Mouse (Mus musculus): ENCODE measurements around the gene Cxcl5. TPM values are rescaled to one million over a fixed set of nuclear protein-coding genes. Genes with fewer than 3 reads are reported as not detected.
A peak's percentile ranks its signal among the peaks of the same experiment; 100 is the strongest.
"Not testable (repeated sequence)": the region's sequence is repeated elsewhere in the genome, so short reads cannot be mapped to it uniquely, and the experiment has no call there.

The Cxcl5 gene
- polyA plus RNA-seq, 1 experiment from 2014 or later: 0.11 TPM

DNA sequence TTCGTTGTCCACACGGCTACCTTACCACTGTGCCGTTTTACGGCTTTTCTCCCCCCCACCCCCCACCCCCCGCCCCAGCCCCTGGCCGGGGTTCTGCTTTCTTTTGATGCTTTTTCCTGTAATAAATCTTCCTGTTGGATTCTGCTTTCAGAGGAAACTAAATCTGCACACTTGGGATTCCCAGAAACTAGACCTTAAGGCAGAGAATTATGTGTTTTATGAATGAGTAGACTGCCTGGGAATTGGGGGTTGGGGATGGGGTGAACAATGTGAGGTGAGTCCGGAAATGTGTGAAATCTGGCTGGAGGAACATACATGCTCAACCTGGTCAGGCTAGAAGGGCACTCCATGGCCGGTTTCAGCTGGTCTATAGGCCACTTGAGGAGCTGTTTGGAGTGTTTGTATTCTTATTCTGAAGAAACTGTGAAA is 30.9 kb downstream of the Cxcl5 start:
- DNase-seq (ENCODE audit: low spot score): no peak
- WGBS: 89% methylated on average over 8 of the region's 8 CpGs
- Histone ChIP-seq H3K9me3 (replicated peaks; ENCODE audit: control insufficient read depth, low read length) (no peaks in the 10 kb centered on the region), H3K4me3 (ENCODE audit: low read depth, low read length) (no peak overlapping the region), H3K4me1 (ENCODE audit: control insufficient read depth, insufficient read depth, low read length) (peaks cover 4% of the 10 kb centered on the region; the same call in 1 of the 2 replicates), H3K9ac (ENCODE audit: low read length) (no peak overlapping the region), H3K36me3 (ENCODE audit: control insufficient read depth, insufficient read depth, low read length) (no peaks in the 10 kb centered on the region), H3K27ac (ENCODE audit: low read depth, low read length) (no peak overlapping the region), H3K4me2 (ENCODE audit: low read length) (no peak overlapping the region), H3K27me3 (replicated peaks; ENCODE audit: control insufficient read depth, insufficient read depth, low read length) (no peaks in the 10 kb centered on the region)
- no peak for ATAC-seq

DNA sequence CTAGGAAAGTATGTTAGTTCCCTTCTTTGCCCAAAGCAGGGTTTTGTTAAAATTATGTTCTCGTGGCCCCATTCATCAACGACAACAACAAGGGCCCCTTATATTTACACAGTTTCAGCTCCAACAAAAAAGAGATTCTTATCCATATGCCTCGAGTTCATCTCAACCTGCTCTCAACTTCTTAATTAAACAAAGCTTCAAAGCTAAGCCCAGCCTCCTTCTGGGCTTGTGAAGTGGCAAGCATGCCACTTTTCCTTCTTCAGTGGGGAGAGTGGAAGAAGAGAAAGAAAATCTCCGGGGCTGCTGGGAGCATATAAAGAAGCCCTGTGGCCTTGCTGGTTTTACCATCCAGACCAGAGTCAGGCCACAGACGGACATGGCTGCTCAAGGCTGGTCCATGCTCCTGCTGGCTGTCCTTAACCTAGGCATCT is 35.0 kb downstream of the Cxcl5 start, which contains the start of gene Cxcl15:
Gene Cxcl15 (plus strand): TSS at position 340 of the 431 bp plus-strand sequence.
- Histone ChIP-seq H3K27ac (ENCODE audit: low read depth, low read length) (no peak within 1 kb of the TSS), H3K4me3 (ENCODE audit: low read depth, low read length) (no peak within 1 kb of the TSS), H3K27me3 (replicated peaks; ENCODE audit: control insufficient read depth, insufficient read depth, low read length) (no peaks in the 10 kb centered on the region), H3K36me3 (ENCODE audit: control insufficient read depth, insufficient read depth, low read length) (no peaks in the 10 kb centered on the region), H3K9me3 (replicated peaks; ENCODE audit: control insufficient read depth, low read length) (no peaks in the 10 kb centered on the region), H3K4me1 (ENCODE audit: control insufficient read depth, insufficient read depth, low read length) (no peaks in the 10 kb centered on the region), H3K4me2 (ENCODE audit: low read length) (no peak within 1 kb of the TSS), H3K9ac (ENCODE audit: low read length) (no peak within 1 kb of the TSS)
- DNase-seq (ENCODE audit: low spot score) (no peak), ATAC-seq (no peak)
- 60% methylated on average over 5 of the region's 5 CpGs for WGBS

DNA sequence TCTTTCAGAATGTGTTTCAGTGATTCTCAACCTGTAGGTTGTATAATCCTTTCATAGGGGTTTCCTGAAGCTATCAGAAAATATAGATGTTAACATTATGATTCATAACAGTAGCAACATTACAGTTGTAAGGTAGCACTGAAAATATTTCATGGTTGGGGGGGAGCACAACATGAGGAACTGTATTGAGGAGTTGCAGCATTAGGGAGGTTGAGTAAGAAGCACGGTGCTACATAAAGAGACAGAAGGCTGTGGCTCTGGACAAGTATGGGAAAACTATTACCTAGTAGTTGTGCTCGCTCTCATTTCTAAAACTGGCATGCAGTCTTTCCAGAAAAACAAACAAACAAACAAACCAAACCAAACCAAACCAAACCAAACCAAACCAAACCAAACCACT is 36.2 kb downstream of the Cxcl5 start:
- H3K27ac ChIP-seq (ENCODE audit: low read depth, low read length); H3K4me2 ChIP-seq (ENCODE audit: low read length); DNase-seq (ENCODE audit: low spot score); H3K9ac ChIP-seq (ENCODE audit: low read length); ATAC-seq; H3K4me1 ChIP-seq (ENCODE audit: control insufficient read depth, insufficient read depth, low read length); H3K27me3 ChIP-seq (replicated peaks; ENCODE audit: control insufficient read depth, insufficient read depth, low read length); H3K4me3 ChIP-seq (ENCODE audit: low read depth, low read length); H3K36me3 ChIP-seq (ENCODE audit: control insufficient read depth, insufficient read depth, low read length); H3K9me3 ChIP-seq (replicated peaks; ENCODE audit: control insufficient read depth, low read length): not testable (repeated sequence)
- WGBS: 86% methylated on average over 2 of the region's 2 CpGs

DNA sequence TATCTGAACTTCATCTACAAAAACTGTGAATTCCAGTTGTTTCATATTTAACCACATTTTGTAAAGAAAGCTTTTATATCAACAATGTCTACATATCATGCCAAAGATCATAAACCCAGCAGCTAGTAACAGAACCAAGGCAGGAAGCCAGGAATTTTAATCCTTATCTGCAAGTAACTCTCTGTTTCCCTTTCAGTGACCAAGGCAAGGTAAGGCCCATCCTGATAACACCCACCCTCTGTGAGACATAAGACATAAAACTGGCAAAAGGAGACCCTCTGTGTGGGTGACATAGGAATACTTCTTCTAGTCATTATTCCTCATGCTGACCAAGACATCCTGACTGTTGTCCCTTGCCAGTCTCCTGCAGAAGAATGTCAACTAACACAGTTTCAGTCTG is 45.4 kb downstream of the Cxcl5 start:
- H3K9ac ChIP-seq (ENCODE audit: low read length): no peak overlapping the region
- no peaks in the 10 kb centered on the region for H3K9me3 ChIP-seq (replicated peaks; ENCODE audit: control insufficient read depth, low read length)
- H3K27ac ChIP-seq (ENCODE audit: low read depth, low read length): no peak overlapping the region
- H3K4me3 ChIP-seq (ENCODE audit: low read depth, low read length): no peak overlapping the region
- ATAC-seq (no peak), DNase-seq (ENCODE audit: low spot score) (no peak)
- no peaks in the 10 kb centered on the region for H3K4me1 ChIP-seq (ENCODE audit: control insufficient read depth, insufficient read depth, low read length)
- no peaks in the 10 kb centered on the region for H3K36me3 ChIP-seq (ENCODE audit: control insufficient read depth, insufficient read depth, low read length)
- H3K27me3 ChIP-seq (replicated peaks; ENCODE audit: control insufficient read depth, insufficient read depth, low read length): no peaks in the 10 kb centered on the region
- H3K4me2 ChIP-seq (ENCODE audit: low read length): no peak overlapping the region

DNA sequence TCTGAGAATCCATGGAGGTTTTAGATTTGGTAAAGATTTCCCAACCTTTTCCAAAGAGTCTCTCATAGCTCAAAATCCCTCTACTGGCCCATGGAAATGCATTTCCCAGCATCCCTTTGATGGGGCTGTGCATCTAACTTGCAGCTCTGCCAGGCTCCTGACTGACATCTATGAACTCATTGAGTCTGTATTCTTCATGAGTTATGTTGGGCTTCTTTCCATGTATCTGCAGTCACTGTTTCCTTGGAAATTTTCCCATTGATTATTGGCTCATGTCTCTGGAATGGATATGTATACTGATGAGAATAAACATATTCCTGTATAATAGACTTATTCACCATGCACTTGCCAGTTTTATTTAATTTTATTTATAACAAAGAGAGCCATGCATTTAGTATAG is 46.9 kb downstream of the Cxcl5 start:
- ATAC-seq (no peak), DNase-seq (ENCODE audit: low spot score) (peak; percentile 5)
- no peak overlapping the region for H3K27ac ChIP-seq (ENCODE audit: low read depth, low read length)
- H3K9me3 ChIP-seq (replicated peaks; ENCODE audit: control insufficient read depth, low read length): no peaks in the 10 kb centered on the region
- H3K4me1 ChIP-seq (ENCODE audit: control insufficient read depth, insufficient read depth, low read length): no peaks in the 10 kb centered on the region
- H3K4me3 ChIP-seq (ENCODE audit: low read depth, low read length): no peak overlapping the region
- no peaks in the 10 kb centered on the region for H3K36me3 ChIP-seq (ENCODE audit: control insufficient read depth, insufficient read depth, low read length)
- H3K4me2 ChIP-seq (ENCODE audit: low read length): no peak overlapping the region
- H3K9ac ChIP-seq (ENCODE audit: low read length): no peak overlapping the region
- no peaks in the 10 kb centered on the region for H3K27me3 ChIP-seq (replicated peaks; ENCODE audit: control insufficient read depth, insufficient read depth, low read length)

DNA sequence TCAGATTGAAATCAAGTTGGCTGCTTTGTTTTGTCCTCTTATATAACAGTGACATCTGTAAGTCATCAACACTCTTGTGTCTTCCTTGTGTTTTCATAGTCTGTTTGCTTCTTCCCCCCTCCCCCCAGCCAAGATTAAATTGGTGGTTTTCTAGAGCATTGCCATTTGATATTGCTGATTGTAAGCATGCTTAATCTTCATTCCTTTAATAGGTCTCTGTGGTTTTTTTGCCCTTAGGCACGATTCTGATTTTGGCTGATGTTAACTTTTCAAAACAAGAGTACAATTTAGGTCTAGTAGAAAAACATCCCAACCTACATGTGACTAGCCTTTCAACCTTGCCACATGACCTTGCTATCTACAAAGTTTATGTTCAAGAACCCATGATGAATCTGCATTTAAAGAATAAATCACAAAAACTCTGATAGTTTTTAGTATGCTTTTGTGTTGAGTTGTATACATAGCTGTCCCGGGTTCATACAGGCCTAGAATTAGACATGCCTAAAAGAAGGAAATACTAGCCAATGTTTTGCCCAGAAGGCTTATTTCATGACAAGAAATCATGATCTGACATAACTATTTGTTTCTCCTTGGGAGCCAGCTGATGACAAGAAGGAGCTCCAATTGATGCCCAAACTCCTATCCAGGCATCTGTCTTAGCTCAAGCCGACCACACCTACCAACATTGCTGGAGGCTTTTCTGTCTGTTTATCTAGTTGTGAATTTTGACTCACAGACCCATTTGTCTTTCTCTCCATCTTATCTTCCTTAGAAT is 48.2 kb downstream of the Cxcl5 start:
- DNase-seq (ENCODE audit: low spot score): no peak
- no peak overlapping the region for H3K4me2 ChIP-seq (ENCODE audit: low read length)
- 86% methylated on average over 3 of the region's 3 CpGs for WGBS

More for the DNA sequence above, 48.2 kb downstream of the Cxcl5 start:
- no peak overlapping the region for H3K9ac ChIP-seq (ENCODE audit: low read length)
- no peak overlapping the region for H3K4me3 ChIP-seq (ENCODE audit: low read depth, low read length)
- H3K27me3 ChIP-seq (replicated peaks; ENCODE audit: control insufficient read depth, insufficient read depth, low read length): no peaks in the 10 kb centered on the region
- ATAC-seq: no peak
- H3K4me1 ChIP-seq (ENCODE audit: control insufficient read depth, insufficient read depth, low read length): no peaks in the 10 kb centered on the region
- H3K9me3 ChIP-seq (replicated peaks; ENCODE audit: control insufficient read depth, low read length): no peaks in the 10 kb centered on the region
- H3K27ac ChIP-seq (ENCODE audit: low read depth, low read length): no peak overlapping the region
- no peaks in the 10 kb centered on the region for H3K36me3 ChIP-seq (ENCODE audit: control insufficient read depth, insufficient read depth, low read length)

Small RNA genes lying within 50 kb of the gene (microRNA-seq; reads per million reads assigned to microRNA genes)
- gene Gm24322: not detected

Other genes with a start within 250 kb of the Cxcl5 start
- not detected in 2 replicates for gene Afm, start 240.4 kb upstream of the Cxcl5 start, polyA plus RNA-seq (2014; fragmentation: Nextera tagmentation; extraction: Ambion mirVana)
- not detected in 2 replicates for gene 5830473C10Rik, start 198.3 kb upstream of the Cxcl5 start, polyA plus RNA-seq (2014; fragmentation: Nextera tagmentation; extraction: Ambion mirVana)
- gene Rassf6, start 118.7 kb upstream of the Cxcl5 start, polyA plus RNA-seq (2014; fragmentation: Nextera tagmentation; extraction: Ambion mirVana): 0.74 and 1.1 TPM in 2 replicates
- gene Ppbp, start 9.2 kb downstream of the Cxcl5 start, polyA plus RNA-seq (2014; fragmentation: Nextera tagmentation; extraction: Ambion mirVana): 0.85 and 0.95 TPM in 2 replicates
- gene Pf4, start 13.1 kb downstream of the Cxcl5 start, polyA plus RNA-seq (2014; fragmentation: Nextera tagmentation; extraction: Ambion mirVana): 41.7 and 49.1 TPM in 2 replicates
- gene Cxcl3, start 26.7 kb downstream of the Cxcl5 start, polyA plus RNA-seq (2014; fragmentation: Nextera tagmentation; extraction: Ambion mirVana): not detected in 2 replicates
- not detected in 2 replicates for gene Cxcl15, start 35.2 kb downstream of the Cxcl5 start, polyA plus RNA-seq (2014; fragmentation: Nextera tagmentation; extraction: Ambion mirVana)
- 0.56 TPM in 1 of 2 replicates, not detected in the other for gene Cxcl1, start 131.9 kb downstream of the Cxcl5 start, polyA plus RNA-seq (2014; fragmentation: Nextera tagmentation; extraction: Ambion mirVana)
- not detected in 2 replicates for gene Cxcl2, start 144.5 kb downstream of the Cxcl5 start, polyA plus RNA-seq (2014; fragmentation: Nextera tagmentation; extraction: Ambion mirVana)
- 71.9 and 86.0 TPM in 2 replicates for gene Mthfd2l, start 171.8 kb downstream of the Cxcl5 start, polyA plus RNA-seq (2014; fragmentation: Nextera tagmentation; extraction: Ambion mirVana)